Mouse (Mus musculus) ES-E14 (cell line): ENCODE results near the gene Polr2g. TPM values are rescaled to one million over a fixed set of nuclear protein-coding genes. Genes with fewer than 3 reads are reported as not detected.
A peak's percentile ranks its signal among the peaks of the same experiment; 100 is the strongest.

Source experiments
- DNase-seq: peaks from one replicate; pipeline ENCODE4 v3.0.0-alpha.2; 2013; ENCODE audit warnings: low read depth, low spot score
- H3K27ac ChIP-seq: 2 replicates; pipeline ENCODE4 v1.5.1; 2012; ENCODE audit warnings: low read depth, mild to moderate bottlenecking, low read length, moderate library complexity, mixed read lengths; ENCODE audit not compliant: poor library complexity, insufficient read depth, severe bottlenecking
- H3K36me3 ChIP-seq: 2 replicates; pipeline ENCODE4 v1.6.1; 2012; ENCODE audit warnings: mild to moderate bottlenecking, low read length, moderate library complexity, mixed read lengths; ENCODE audit not compliant: control insufficient read depth, poor library complexity, insufficient read depth, severe bottlenecking
- H3K4me1 ChIP-seq, 2 experiments: fragments of 150-350 bp in 1 of 2; sonication (generic) in 1 of 2; 2 replicates each; pipeline ENCODE4 v1.6.1; 2012; ENCODE audit warnings: low read length in 2 of 2, mild to moderate bottlenecking in 1 of 2, mixed read lengths in 1 of 2; ENCODE audit not compliant: control insufficient read depth in 2 of 2, insufficient read depth in 2 of 2, poor library complexity in 1 of 2
- H3K4me3 ChIP-seq, 2 experiments: fragments of 150-350 bp in 1 of 2; sonication (generic) in 1 of 2; 2 replicates each; pipeline ENCODE4 v1.5.1; 2012; ENCODE audit warnings: low read length in 2 of 2, low read depth in 1 of 2, mild to moderate bottlenecking in 1 of 2, mixed read lengths in 1 of 2; ENCODE audit not compliant: insufficient read depth in 1 of 2, poor library complexity in 1 of 2, severe bottlenecking in 1 of 2
- H3K9ac ChIP-seq: 2 replicates; pipeline ENCODE4 v1.6.1; 2012; ENCODE audit warnings: low read depth, mild to moderate bottlenecking, low read length, mixed read lengths; ENCODE audit not compliant: poor library complexity, insufficient read depth, severe bottlenecking
- H3K9me3 ChIP-seq: fragments of 150-350 bp; sonication (generic); 2 replicates; pipeline ENCODE4 v1.6.1; 2012; ENCODE audit warnings: low read depth, mild to moderate bottlenecking, low read length; ENCODE audit not compliant: control insufficient read depth, insufficient read depth
- CHD2 ChIP-seq: IDR thresholded peaks from 2 replicates; pipeline ENCODE4 v1.6.1; 2014; ENCODE audit warnings: mild to moderate bottlenecking, low read depth, low read length, inconsistent platforms
- HCFC1 ChIP-seq: IDR thresholded peaks from 2 replicates; pipeline ENCODE4 v1.6.1; 2012; ENCODE audit warnings: low read length, inconsistent platforms, borderline replicate concordance; ENCODE audit not compliant: insufficient read depth
- MAFK ChIP-seq: IDR thresholded peaks from 2 replicates; pipeline ENCODE4 v1.6.1; 2014; ENCODE audit warnings: mild to moderate bottlenecking, low read depth, low read length, inconsistent platforms; ENCODE audit not compliant: insufficient read depth
- ZC3H11A ChIP-seq: IDR thresholded peaks from 2 replicates; pipeline ENCODE4 v1.6.1; 2012; ENCODE audit warnings: low read depth, mild to moderate bottlenecking, inconsistent platforms, low read length, borderline replicate concordance
- ZNF384 ChIP-seq: IDR thresholded peaks from 2 replicates; pipeline ENCODE4 v1.6.1; 2012; ENCODE audit warnings: low read depth, low read length, inconsistent platforms
- in situ Hi-C, 2 experiments: fragments of 600-800 bp; cut with MboI; formaldehyde crosslinking; loops; one replicate each; pipeline ENCODE4 v1.15.1; 2025; ENCODE audit warnings: low sequenced_read_pairs in 2 of 2, inconsistent platforms in 1 of 2; ENCODE audit not compliant: unreplicated experiment in 2 of 2
- total RNA-seq: library from RNA; depleted of rRNA; stranded (reverse); fragments of 300-350 nt; gene quantifications from 2 replicates; pipeline ENCODE4 v1.2.3, GENCODE M21; 2012

Polr2g gene
- total RNA-seq, 1 experiment: 144 TPM

DNA sequence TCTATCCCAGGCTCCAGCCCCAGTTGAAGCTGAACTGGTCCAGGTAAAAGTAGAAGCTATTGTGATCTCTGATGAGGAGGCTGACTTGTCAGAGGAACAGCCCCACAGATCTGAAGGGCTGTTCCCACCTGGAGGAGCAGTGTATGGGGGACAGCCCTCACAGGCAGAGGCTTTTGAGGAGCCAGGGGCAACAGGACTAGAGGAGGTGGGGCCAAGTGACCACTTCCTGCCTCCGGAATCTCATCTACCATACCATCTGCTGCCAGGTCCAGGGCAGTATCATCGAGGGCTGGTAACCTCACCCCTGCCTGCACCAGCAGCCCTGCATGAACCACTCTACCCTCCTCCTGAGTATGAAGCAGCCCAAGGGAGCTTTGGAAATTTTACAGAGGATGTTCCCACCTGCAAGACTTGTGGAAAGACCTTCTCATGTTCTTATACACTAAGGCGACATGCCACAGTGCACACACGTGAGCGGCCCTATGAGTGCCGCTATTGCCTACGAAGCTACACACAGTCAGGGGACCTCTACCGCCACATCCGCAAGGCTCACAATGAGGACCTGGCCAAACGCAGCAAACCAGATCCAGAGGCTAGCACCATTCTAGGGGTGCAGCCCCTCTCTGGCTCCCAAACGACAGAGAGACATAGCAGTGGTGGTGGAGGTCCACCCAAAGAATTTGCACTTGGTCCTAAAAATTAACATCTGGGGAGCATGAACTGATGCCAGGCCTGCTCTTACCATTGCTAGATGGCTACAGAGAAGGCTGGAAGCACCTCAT, 5.7 kb upstream of the Polr2g start:
- Histone ChIP-seq H3K36me3 (peaks cover 5% of the 10 kb centered on the region; the same call in 1 of the 2 replicates), H3K4me1 (peaks cover 7 to 9% of the 10 kb centered on the region in 2 experiments), H3K9ac (no peak overlapping the region), H3K4me3 (no peak overlapping the region), H3K27ac (no peak overlapping the region), H3K9me3 (no peaks in the 10 kb centered on the region)
- in situ Hi-C loops: no loop called here
- no peak for TF ChIP-seq MAFK
- TF ChIP-seq ZNF384: no peak
- no peak for TF ChIP-seq HCFC1
- no peak for TF ChIP-seq ZC3H11A
- TF ChIP-seq CHD2: no peak
- DNase-seq: no peak

DNA sequence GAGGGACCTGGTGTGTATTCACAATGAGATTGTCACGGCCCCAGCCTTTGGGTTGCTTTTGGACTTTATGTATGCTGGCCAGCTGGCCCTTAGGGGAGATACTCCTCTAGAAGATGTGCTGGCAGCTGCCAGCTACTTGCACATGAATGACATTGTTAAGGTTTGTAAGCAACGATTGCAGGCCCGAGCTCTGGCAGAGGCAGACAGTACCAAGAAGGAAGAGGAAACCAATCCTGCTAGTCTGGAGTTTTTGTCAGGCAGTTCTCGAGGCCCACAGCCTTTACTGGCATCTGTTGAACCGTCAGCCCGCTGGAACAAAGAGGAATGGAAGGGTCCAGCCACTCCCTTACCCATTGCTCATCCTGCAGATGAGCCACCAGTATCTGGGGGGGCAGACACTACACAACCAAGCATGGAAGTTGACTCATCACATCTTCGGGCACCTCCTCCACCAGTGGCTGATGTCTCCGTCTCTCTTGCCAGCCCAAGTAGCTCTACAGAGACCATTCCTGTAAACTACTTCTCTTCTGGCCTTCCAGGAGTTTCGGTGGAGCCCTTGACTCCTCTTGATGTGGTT, 4.9 kb upstream of the Polr2g start:
- peaks cover 7 to 9% of the 10 kb centered on the region in 2 experiments for H3K4me1 ChIP-seq
- H3K36me3 ChIP-seq: peaks cover 5% of the 10 kb centered on the region; the same call in 1 of the 2 replicates
- TF ChIP-seq HCFC1 (no peak), ZNF384 (no peak), ZC3H11A (no peak), MAFK (no peak), CHD2 (no peak)
- peak overlapping the region; percentile 82 to 99; a peak in 2 of 4 replicates for H3K4me3 ChIP-seq
- no peak overlapping the region; the same call in 1 of the 2 replicates for H3K27ac ChIP-seq
- H3K9me3 ChIP-seq: no peaks in the 10 kb centered on the region
- DNase-seq: no peak
- H3K9ac ChIP-seq: peak overlapping the region; percentile 69; the same call in 1 of the 2 replicates
- in situ Hi-C loops: no loop called here

DNA sequence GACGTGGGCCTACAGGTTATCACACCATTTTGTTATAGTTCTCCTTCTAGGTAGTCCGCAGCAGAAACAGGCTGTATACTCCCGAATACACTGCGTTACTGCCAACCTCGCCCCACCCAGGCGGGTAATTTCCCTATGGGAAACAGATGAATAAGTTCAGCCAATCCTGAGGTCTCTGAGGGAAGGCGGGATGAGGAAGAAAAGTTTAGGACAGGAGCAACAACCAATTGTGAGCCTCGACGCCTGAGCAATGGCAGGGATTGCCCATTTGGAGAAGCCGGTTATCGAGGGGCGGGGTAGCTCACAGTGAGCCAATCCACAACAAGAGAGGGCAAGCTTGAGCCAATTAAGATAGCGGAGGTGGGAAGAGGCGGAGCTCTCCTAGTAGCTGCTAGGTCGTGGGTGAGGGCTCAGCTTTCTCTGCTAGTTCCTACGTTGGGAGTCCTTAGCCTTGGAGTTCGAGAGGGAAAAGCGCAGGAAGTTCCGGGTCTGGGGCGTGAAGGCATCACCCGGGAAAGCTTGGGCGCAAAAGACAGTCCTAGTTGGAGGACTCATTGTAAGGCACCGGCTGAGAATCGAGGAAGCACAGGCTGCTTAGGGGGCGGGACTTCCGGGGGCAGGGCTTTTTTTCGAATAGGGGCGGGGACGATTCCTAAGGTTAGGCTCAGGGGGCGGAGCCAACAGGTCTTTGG, 3.9 kb upstream of the Polr2g start, which contains the start of gene Zbtb3:
Zbtb3 (plus strand) TSS at position 426 of the 692 bp plus-strand sequence.
- Histone ChIP-seq H3K4me1 (peaks cover 5 to 11% of the 10 kb centered on the region in 2 experiments), H3K36me3 (peaks cover 2% of the 10 kb centered on the region; the same call in 1 of the 2 replicates), H3K27ac (peak within 1 kb of the TSS; percentile 79), H3K4me3 (peak within 1 kb of the TSS; percentile 82 to 99), H3K9ac (peak within 1 kb of the TSS; percentile 88), H3K9me3 (no peaks in the 10 kb centered on the region)
- peak; percentile 96 for DNase-seq
- in situ Hi-C loops: no loop called here
- TF ChIP-seq HCFC1 (0 out of 2 replicates have a peak, but pooled peaks have one; percentile 24), CHD2 (peak; percentile 93), ZC3H11A (no peak), ZNF384 (no peak), MAFK (no peak)

DNA sequence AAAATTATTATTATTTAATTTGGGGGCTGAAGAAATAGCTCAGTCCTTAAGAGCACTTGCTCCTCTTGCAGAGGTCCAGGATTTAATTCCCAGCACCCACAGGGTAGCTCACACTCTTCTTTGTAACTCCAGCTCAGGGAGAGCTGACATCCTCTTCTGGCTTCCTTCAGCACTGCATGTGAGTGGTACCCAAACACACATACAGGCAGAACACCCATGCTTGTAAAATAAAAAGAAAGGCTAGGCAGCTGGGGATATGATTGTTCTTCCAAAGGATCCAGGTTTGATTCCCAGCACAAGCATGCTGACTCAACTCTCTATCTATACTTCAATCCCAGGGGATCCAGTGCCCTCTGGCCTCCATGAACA, 554 bp upstream of the Polr2g start:
- Histone ChIP-seq H3K9ac (no peak overlapping the region), H3K27ac (no peak overlapping the region), H3K36me3 (peaks cover 8% of the 10 kb centered on the region), H3K9me3 (no peaks in the 10 kb centered on the region), H3K4me3 (0 out of 4 replicates have a peak overlapping the region, but pooled peaks of 1 of the 2 experiments have one; percentile 94), H3K4me1 (peaks cover 3 to 6% of the 10 kb centered on the region in 2 experiments; a peak in 2 of 4 replicates)
- in situ Hi-C loops: no loop called here
- no peak for TF ChIP-seq MAFK
- TF ChIP-seq CHD2: no peak
- no peak for TF ChIP-seq ZC3H11A
- no peak for TF ChIP-seq HCFC1
- no peak for TF ChIP-seq ZNF384
- DNase-seq: no peak
